Mouse (Mus musculus) cortical plate, adult 2 months (tissue): Measurements from ENCODE around the gene Aanat. TPM values are rescaled to one million over a fixed set of nuclear protein-coding genes. Genes with fewer than 3 reads are reported as not detected.
A peak's percentile ranks its signal among the peaks of the same experiment; 100 is the strongest.

Experiments used
- H3K27ac ChIP-seq: fragments of 200-500 bp; 2 replicates; pipeline ENCODE4 v1.5.1; 2012; ENCODE audit warnings: low read length, control low read depth, inconsistent platforms; ENCODE audit not compliant: insufficient read depth
- H3K4me1 ChIP-seq: fragments of 200-500 bp; 2 replicates; pipeline ENCODE4 v1.6.1; 2011; ENCODE audit warnings: low read length; ENCODE audit not compliant: control insufficient read depth, insufficient read depth
- H3K4me3 ChIP-seq: fragments of 200-500 bp; 2 replicates; pipeline ENCODE4 v1.5.1; 2011; ENCODE audit warnings: mild to moderate bottlenecking, low read length, control low read depth; ENCODE audit not compliant: insufficient read depth
- CTCF ChIP-seq: fragments of 200-500 bp; IDR thresholded peaks from 2 replicates; pipeline ENCODE4 v1.5.1; 2011; ENCODE audit warnings: mild to moderate bottlenecking, control low read depth, low read length; ENCODE audit not compliant: insufficient read depth; ENCODE audit errors: extremely low read depth
- POLR2A ChIP-seq: fragments of 200-500 bp; IDR thresholded peaks from 2 replicates; pipeline ENCODE4 v1.6.1; 2011; ENCODE audit warnings: mild to moderate bottlenecking, low read length, control low read depth; ENCODE audit not compliant: insufficient read depth; ENCODE audit errors: extremely low read depth
- polyA plus RNA-seq: library from polyadenylated mRNA; depleted of rRNA; stranded (reverse); fragments of >200 nt; gene quantifications from 2 replicates; pipeline ENCODE4 v1.2.3, GENCODE M21; 2012

Gene Aanat
- polyA plus RNA-seq, 1 experiment, result 2.3 TPM

DNA sequence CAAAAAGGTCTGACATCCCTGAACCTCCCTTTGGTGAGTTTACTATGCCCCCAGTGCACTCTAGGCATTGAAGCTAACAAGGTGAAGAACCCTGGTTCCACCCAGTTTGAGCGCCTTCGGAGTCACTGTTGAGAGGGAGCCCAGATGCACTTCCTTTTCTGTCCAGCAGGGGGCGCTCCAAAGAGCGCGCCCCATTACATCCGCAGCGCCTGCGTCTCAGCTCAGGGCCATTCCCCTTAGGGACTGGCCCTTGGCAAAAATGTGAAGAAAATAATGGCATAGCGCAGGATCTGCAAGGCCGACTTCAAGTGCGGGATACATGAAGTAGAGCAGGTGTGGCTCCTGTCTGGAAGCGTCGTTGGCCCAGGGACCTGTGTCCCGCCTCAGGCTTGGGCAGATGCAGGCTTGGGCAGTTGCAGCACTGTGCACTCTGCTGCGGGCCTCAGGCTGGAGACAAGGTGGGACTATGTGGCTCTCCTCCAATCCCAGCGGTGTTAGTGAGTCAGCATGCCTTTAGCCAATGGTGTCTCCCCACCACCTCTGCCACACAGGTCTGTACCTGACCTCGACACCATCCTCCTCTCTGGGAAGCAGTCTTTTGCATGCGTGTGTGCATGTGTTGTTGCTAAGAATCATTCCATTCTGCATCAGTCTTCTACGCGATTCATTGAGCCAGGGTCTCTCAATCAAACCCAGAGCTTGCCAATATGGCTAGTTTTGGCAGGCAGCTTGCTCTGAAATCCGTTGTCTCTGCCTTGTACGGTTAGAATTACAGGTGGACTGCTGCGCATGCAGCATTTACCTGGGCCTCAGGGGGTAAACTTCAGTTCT lies 784 bp downstream of the Aanat start:
- no peak overlapping the region for H3K4me3 ChIP-seq
- TF ChIP-seq POLR2A (no peak), CTCF (peak; percentile 78)
- H3K4me1 ChIP-seq, result no peaks in the 10 kb centered on the region
- no peak overlapping the region for H3K27ac ChIP-seq

DNA sequence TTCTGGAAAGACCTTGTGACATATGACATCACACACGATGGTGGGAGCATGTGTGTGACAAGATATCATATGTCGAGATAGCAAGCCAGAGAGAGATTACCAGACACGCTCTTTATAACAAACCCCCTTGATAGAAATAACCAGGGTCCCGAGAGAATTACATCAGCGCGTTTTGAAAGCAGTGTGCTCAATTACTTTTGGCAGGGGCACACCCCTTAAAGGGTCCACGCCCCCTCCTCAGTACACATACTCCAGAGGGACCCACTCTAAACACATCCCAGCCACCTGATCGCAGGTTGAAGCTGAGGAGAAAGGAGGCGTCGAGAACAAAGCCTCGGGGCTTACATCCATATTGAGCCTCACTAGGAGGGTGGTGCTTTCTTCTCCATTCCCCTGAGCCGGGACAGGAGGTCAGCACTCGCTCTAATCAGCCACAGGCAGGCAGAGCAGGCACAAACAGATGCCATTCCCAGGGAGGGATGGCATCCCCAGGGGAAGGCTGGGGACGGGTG lies 2.8 kb downstream of the Aanat start:
- no peak overlapping the region for H3K4me3 ChIP-seq
- no peaks in the 10 kb centered on the region for H3K4me1 ChIP-seq
- TF ChIP-seq POLR2A, result no peak
- no peak for TF ChIP-seq CTCF
- no peak overlapping the region for H3K27ac ChIP-seq

- TF ChIP-seq CTCF (no peak), POLR2A (no peak)
- Histone ChIP-seq H3K4me3 (no peak overlapping the region), H3K27ac (no peak overlapping the region), H3K4me1 (no peaks in the 10 kb centered on the region)
These were observed 3.3 kb downstream of the Aanat start for GRCm38 (mm10) chr11:116589574-116589973.

- H3K27ac ChIP-seq, result no peak overlapping the region
- TF ChIP-seq POLR2A, result no peak
- no peaks in the 10 kb centered on the region for H3K4me1 ChIP-seq
- no peak overlapping the region for H3K4me3 ChIP-seq
These were observed 5.4 kb downstream of the Aanat start for GRCm38 (mm10) chr11:116591621-116592020.

GRCm38 (mm10) chr11:116592428-116592827 lies 6.2 kb downstream of the Aanat start:
- no peak overlapping the region for H3K27ac ChIP-seq
- H3K4me1 ChIP-seq, result no peaks in the 10 kb centered on the region
- H3K4me3 ChIP-seq, result no peak overlapping the region
- TF ChIP-seq CTCF, result peak; percentile 98
- TF ChIP-seq POLR2A, result no peak

DNA sequence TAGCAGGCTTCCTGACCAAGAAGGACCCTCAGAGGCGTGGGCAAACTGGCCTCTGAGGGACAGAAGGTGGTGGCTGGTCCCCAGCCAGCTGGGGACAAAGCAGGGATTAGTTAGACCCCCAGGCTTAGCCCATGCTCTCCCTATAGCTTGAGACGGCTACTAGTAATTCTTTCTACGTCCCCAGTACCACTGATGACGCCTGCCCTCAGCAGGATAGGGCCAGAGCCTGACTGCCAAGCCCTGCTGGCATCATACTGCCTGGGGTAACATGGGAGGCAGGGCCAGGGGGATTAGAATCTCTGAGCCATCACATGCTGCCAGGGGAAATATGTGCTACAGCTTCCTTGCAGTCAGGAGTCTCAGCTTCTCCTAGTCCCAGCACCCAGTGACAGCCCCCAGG lies 7.1 kb downstream of the Aanat start:
- H3K27ac ChIP-seq, result no peak overlapping the region
- H3K4me3 ChIP-seq, result no peak overlapping the region
- no peaks in the 10 kb centered on the region for H3K4me1 ChIP-seq
- TF ChIP-seq POLR2A (no peak), CTCF (no peak)

- H3K4me3 ChIP-seq, result no peak overlapping the region
- TF ChIP-seq CTCF (no peak), POLR2A (no peak)
- no peaks in the 10 kb centered on the region for H3K4me1 ChIP-seq
- H3K27ac ChIP-seq, result no peak overlapping the region
These were observed 10.5 kb downstream of the Aanat start for GRCm38 (mm10) chr11:116596766-116597165.

GRCm38 (mm10) chr11:116598193-116598592 lies 12.0 kb downstream of the Aanat start:
- H3K4me3 ChIP-seq, result no peak overlapping the region
- TF ChIP-seq POLR2A (no peak), CTCF (no peak)
- no peak overlapping the region for H3K27ac ChIP-seq
- no peaks in the 10 kb centered on the region for H3K4me1 ChIP-seq

GRCm38 (mm10) chr11:116599230-116599629 lies 13.0 kb downstream of the Aanat start:
- no peaks in the 10 kb centered on the region for H3K4me1 ChIP-seq
- H3K27ac ChIP-seq, result no peak overlapping the region
- TF ChIP-seq CTCF (no peak), POLR2A (no peak)
- H3K4me3 ChIP-seq, result no peak overlapping the region

DNA sequence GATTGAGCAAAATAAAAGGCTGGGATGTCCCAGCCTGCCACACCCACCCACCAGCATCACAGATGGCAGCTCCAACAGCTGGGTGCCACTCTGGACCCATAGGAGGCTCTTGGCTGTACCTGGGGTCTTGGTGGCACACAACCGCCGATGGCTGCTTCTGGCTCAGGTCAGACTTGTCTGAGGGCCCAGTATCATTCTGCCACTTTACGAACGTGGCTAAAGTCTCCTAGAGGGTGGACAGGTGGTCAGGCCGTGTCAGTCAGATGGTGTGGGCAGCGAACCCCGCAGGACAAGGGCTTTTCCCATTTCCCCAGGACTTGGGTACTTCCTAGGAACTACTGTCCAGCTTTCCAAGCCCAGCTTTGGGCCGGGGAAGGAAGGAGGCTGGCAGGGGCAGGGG lies 14.9 kb downstream of the Aanat start:
- H3K4me3 ChIP-seq, result no peak overlapping the region
- H3K27ac ChIP-seq, result no peak overlapping the region
- no peak for TF ChIP-seq CTCF
- TF ChIP-seq POLR2A, result no peak
- H3K4me1 ChIP-seq, result no peaks in the 10 kb centered on the region

DNA sequence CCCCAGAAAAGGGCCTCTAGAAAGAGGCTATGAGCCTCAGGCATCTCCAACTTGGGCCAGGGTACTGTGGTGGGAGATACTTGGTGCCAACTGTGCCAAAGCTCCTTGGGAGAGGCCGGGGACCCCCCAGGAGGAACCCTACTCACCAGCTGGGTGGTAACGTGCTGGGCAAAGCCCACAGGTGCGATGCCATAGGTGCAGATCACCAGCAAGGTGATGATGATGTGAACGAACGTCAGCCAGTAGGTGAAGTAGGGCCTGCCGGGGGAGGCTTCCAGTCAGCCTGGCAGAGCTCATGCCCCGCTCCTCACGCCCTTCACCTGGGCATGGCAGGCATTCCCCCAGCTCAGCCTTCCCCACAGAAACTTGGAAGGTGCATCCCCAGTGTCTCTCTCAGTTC lies 15.8 kb downstream of the Aanat start:
- H3K4me1 ChIP-seq, result no peaks in the 10 kb centered on the region
- TF ChIP-seq CTCF (no peak), POLR2A (no peak)
- H3K4me3 ChIP-seq, result no peak overlapping the region
- no peak overlapping the region for H3K27ac ChIP-seq
